Mouse (Mus musculus) testis, adult 2 months (tissue): Measurements from ENCODE around the gene Sde2. TPM values are rescaled to one million over a fixed set of nuclear protein-coding genes. Genes with fewer than 3 reads are reported as not detected.

Experiments
- H3K27ac ChIP-seq: fragments of 200-500 bp; 2 replicates; pipeline ENCODE4 v1.5.1; 2012; ENCODE audit warnings: low read depth, low read length; ENCODE audit not compliant: control insufficient read depth, insufficient read depth
- H3K27me3 ChIP-seq: fragments of 200-500 bp; 2 replicates; pipeline ENCODE4 v1.6.1; 2012; ENCODE audit warnings: mild to moderate bottlenecking, low read length, moderate library complexity; ENCODE audit not compliant: control insufficient read depth, insufficient read depth
- H3K36me3 ChIP-seq: fragments of 200-500 bp; 2 replicates; pipeline ENCODE4 v1.6.1; 2012; ENCODE audit warnings: mild to moderate bottlenecking, low read length; ENCODE audit not compliant: control insufficient read depth, insufficient read depth
- H3K4me1 ChIP-seq: fragments of 200-500 bp; 2 replicates; pipeline ENCODE4 v1.6.1; 2012; ENCODE audit warnings: low read length; ENCODE audit not compliant: control insufficient read depth, insufficient read depth
- H3K4me3 ChIP-seq: fragments of 200-500 bp; 2 replicates; pipeline ENCODE4 v1.5.1; 2012; ENCODE audit warnings: low read depth, mild to moderate bottlenecking, low read length, moderate library complexity, mixed read lengths; ENCODE audit not compliant: control insufficient read depth
- CTCF ChIP-seq: fragments of 200-500 bp; IDR thresholded peaks from 2 replicates; pipeline ENCODE4 v1.5.1; 2012; ENCODE audit warnings: low read depth, mild to moderate bottlenecking, inconsistent platforms, low read length, moderate library complexity; ENCODE audit not compliant: control insufficient read depth, insufficient read depth, insufficient replicate concordance
- POLR2A ChIP-seq: fragments of 200-500 bp; IDR thresholded peaks from 2 replicates; pipeline ENCODE4 v1.6.1; 2012; ENCODE audit warnings: low read depth, mild to moderate bottlenecking, inconsistent platforms, low read length, moderate library complexity; ENCODE audit not compliant: control insufficient read depth
- polyA plus RNA-seq: library from polyadenylated mRNA; depleted of rRNA; stranded (reverse); fragments of >200 nt; gene quantifications from 2 replicates; pipeline ENCODE4 v1.2.3, GENCODE M21; 2012

Gene Sde2
- polyA plus RNA-seq, 1 experiment = 11.1 TPM

DNA sequence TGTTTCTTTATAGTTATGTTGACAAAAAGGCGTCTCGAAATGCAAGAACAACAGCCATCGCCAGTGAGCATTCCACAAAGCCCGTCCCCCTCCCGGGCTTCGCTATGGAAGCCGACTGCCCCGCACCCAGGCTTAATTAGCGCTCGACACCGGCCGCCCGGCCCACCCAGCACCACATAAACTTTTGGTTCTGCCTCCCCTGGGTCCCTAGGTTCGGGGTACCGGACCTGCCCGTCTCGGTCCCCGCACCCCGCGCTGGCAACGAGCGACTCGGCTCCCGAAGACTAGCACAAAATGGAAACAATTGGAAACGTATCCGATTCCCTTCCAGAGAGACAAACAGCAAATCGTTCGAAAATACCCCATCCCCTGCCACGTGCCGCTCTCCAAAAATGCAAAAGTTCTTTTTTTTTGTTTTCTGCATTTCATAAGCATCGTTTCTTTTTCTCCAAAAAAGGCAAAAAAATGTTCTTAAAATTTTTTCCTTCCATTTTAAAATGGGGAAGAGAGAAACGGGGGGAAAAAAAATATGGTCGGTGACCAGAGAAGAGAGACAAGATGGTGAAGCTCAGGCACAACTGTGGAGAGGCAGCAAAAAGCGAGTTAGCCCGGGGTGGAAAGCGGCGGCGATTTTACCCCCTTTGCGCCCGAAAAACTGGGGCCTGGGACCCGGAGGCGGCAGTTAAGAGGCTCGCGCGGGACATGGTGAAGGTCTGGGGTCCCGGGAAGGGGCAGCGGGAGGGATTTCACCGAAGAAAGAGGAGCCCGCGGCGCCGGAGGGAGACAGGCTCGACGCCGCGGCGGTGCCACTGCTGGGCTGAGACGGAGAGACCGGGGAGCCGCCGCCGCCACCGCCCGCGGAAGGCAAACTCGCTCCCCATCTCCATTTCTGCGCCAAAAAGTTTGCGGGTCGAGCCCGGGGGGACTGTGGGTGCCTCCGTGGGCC is 38.2 kb upstream of the Sde2 start:
- peaks cover 3% of the 10 kb centered on the region; the same call in 1 of the 2 replicates for H3K4me1 ChIP-seq

DNA sequence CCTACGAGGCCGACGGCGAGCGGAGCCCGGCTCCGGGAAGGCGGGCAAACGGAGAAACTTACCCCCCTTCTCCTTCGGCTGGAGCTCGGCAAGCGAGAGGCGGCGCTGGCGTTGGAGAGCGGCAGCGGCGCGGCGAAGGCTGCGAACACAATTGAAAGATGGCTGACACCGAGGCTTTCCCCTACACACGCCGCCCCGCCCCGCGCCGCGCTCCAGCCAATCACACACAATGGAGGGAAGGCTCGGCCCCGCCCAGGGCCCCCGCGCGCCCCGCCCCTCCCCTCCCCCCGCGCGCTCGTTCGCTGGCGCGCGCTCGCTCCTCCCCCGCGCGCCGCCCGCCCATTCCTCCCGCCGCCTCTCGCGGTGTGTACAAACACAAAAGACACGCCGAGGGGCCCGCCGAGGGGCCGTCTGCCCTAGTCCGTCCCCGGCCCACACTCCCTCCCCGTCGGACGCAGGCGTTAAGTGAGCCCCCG is 37.5 kb upstream of the Sde2 start:
- Histone ChIP-seq H3K27me3 (no peaks in the 10 kb centered on the region), H3K4me3 (peak overlapping the region; percentile 99), H3K36me3 (peaks cover 2% of the 10 kb centered on the region; the same call in 1 of the 2 replicates), H3K4me1 (peaks cover 3% of the 10 kb centered on the region; the same call in 1 of the 2 replicates), H3K27ac (peak overlapping the region; percentile 99)
- peak; percentile 96 for TF ChIP-seq POLR2A
- no peak for TF ChIP-seq CTCF

More for the DNA sequence above, 38.2 kb upstream of the Sde2 start:
- Histone ChIP-seq H3K4me3 (peak overlapping the region; percentile 99), H3K36me3 (peaks cover 4% of the 10 kb centered on the region), H3K27ac (peak overlapping the region; percentile 99), H3K27me3 (no peaks in the 10 kb centered on the region)
- TF ChIP-seq POLR2A (0 out of 2 replicates have a peak, but pooled peaks have one; percentile 24), CTCF (no peak)

DNA sequence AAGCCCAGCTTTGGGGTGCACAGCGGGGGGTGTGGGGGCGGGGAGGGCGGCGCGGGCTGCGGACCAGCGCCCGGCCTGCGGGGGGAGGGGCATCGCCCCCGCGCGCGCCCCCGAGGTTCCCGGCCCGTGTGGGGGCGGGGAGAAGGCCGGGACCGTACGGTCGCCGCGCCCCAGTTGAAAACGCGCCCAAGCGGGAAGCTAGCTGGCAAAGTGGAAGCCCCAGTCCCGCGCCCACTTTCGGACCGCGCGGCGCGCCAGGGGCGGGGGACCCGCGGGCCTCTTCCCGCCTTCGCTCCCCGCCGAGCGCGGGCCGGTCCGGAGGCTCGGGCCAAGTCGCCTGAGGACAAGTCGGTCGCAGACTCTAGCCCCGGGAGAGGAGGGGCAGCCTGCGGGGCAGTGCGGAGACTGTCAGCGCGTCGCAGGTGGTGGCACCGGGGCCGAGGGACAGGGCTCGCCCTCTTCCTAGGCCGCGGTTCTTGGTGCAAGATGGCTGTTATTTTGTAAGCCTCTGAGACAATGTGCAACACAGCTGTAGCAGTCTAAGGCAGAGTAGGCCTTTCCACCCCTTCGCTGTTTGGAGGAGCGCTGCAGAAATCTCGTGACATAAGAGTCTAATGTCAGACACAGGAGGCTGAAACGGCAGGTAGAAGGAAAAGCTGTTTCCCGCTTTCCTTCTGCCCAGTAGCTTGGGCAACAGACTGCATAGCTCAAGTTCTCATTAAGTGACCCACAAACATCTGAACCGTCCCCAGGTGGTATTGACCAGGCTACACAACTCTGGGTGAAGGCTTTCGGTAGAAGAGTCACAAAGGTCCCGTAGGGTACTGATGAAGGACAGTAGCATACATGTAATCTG is 36.8 kb upstream of the Sde2 start, which contains the start of gene H3f3a:
Gene H3f3a, minus strand, starts transcription at position 59 of the 856 bp plus-strand sequence.
- H3K4me3 ChIP-seq = peak within 1 kb of the TSS; percentile 99
- peaks cover 3% of the 10 kb centered on the region; the same call in 1 of the 2 replicates for H3K4me1 ChIP-seq
- peaks cover 2% of the 10 kb centered on the region; the same call in 1 of the 2 replicates for H3K36me3 ChIP-seq
- H3K27me3 ChIP-seq = no peaks in the 10 kb centered on the region
- H3K27ac ChIP-seq = peak within 1 kb of the TSS; percentile 99
- TF ChIP-seq POLR2A (peak; percentile 37; the same call in 1 of the 2 replicates), CTCF (no peak)

DNA sequence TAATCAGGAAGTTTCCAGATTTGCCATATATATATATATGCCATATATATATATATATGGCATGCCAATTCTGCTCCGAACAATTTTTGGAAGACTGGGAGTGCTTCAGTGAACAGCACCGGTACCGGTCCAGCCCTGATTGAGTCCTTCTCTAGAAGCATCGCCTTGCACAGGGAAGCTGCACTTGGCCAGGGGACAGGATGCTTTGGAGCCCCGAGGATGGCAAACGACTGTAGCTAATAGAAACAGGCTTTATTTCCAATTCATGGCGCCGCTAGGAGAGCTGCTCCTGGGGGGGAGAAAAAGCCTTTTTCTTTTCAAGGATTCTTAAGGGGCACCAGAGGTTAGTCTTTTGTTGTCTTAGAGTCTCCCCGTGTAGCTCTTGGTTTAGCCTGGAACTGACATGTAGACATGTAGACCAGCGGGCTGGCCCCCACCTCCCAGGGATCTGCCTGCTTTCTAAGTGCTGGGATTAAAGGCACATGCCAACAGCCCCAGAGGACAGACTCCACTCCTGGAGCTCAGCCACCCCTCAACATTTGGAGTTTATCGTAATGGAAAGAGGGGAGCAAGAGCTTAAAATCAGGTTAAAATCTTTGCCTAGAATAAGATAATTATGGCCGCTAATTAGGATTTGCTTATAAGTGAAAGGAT is 35.4 kb upstream of the Sde2 start:
- Histone ChIP-seq H3K27me3 (no peaks in the 10 kb centered on the region), H3K4me3 (peak overlapping the region; percentile 61), H3K27ac (no peak overlapping the region), H3K4me1 (peaks cover 3% of the 10 kb centered on the region; the same call in 1 of the 2 replicates), H3K36me3 (peaks cover 1% of the 10 kb centered on the region; the same call in 1 of the 2 replicates)
- no peak for TF ChIP-seq POLR2A
- no peak for TF ChIP-seq CTCF

DNA sequence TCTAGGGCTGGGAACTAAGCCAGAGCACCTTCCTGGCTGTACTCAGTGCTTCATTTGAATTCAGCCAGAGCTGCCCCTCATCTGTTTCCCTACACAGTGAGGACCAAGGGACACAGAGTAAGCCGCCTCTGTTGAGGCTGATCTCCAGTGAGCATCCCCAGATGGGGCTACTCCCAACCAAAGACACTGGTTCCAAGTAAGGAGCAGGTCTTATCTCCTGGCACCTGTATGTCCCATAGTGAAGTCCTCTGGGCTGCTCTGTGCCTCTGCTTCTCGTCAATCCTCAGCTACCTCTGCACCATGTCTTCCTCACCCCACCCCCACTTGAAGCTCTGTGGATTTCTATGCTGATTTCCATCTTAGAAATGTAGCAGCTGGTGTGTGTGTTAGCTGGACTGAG is 32.9 kb upstream of the Sde2 start:
- Histone ChIP-seq H3K36me3 (no peaks in the 10 kb centered on the region), H3K27ac (no peak overlapping the region), H3K4me3 (no peak overlapping the region), H3K27me3 (no peaks in the 10 kb centered on the region), H3K4me1 (peaks cover 3% of the 10 kb centered on the region; the same call in 1 of the 2 replicates)
- TF ChIP-seq CTCF = no peak
- TF ChIP-seq POLR2A = no peak

DNA sequence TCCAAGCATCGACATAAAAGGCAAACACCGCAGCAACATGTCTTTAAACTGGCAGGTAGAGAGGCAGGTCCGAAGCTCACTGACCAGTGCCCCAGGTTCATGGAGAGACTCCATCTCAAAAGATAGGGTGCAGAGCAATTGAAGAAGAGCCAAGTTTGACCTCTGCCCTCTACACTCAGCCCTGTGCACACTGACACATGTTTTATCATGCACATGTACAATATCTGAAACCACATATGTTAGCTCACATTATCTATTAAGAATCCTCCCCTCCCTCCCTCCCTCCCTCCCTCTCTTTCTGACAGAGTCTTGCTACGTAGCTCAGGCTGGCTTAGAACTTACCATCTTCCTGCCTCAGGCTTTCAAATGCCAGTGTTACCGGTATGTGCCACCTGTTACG is 29.8 kb upstream of the Sde2 start:
- H3K27me3 ChIP-seq = no peaks in the 10 kb centered on the region
- no peaks in the 10 kb centered on the region for H3K36me3 ChIP-seq
- H3K4me3 ChIP-seq = no peak overlapping the region
- TF ChIP-seq POLR2A = no peak
- TF ChIP-seq CTCF = no peak
- no peak overlapping the region for H3K27ac ChIP-seq
- no peaks in the 10 kb centered on the region for H3K4me1 ChIP-seq
